Mouse (Mus musculus) liver, embryonic 14.5 days (tissue): ENCODE measurements around the gene Fbxo24. TPM values are rescaled to one million over a fixed set of nuclear protein-coding genes. Genes with fewer than 3 reads are reported as not detected.
A peak's percentile ranks its signal among the peaks of the same experiment; 100 is the strongest.

ENCODE experiments used
- ATAC-seq: fragments of 200-750 bp; cut with Nextera tagmentation; 2 replicates; pipeline ENCODE4 v1.8.0; 2017; ENCODE audit warnings: moderate number of reproducible peaks, mild to moderate bottlenecking, moderate library complexity; ENCODE audit not compliant: insufficient read depth
- DNase-seq, 3 experiments: peaks; one replicate each; pipeline ENCODE4 v3.0.0-alpha.2; 2012 to 2013; ENCODE audit warnings: low read depth in 3 of 3, low spot score in 3 of 3
- H3K27ac ChIP-seq: fragments of 300-500 bp; sonication (generic); 2 replicates; pipeline ENCODE4 v1.5.1; 2014; ENCODE audit warnings: moderate library complexity, mild to moderate bottlenecking, control low read depth, inconsistent platforms
- H3K27me3 ChIP-seq: fragments of 300-500 bp; sonication (generic); 2 replicates; pipeline ENCODE4 v1.6.1; 2014; ENCODE audit warnings: mild to moderate bottlenecking, low read length, moderate library complexity; ENCODE audit not compliant: control insufficient read depth, insufficient read depth
- H3K36me3 ChIP-seq: fragments of 300-500 bp; sonication (generic); replicated peaks from 2 replicates; pipeline ENCODE4 v1.6.1; 2014; ENCODE audit warnings: low read depth; ENCODE audit not compliant: control insufficient read depth, insufficient read depth
- H3K4me1 ChIP-seq, 2 experiments: fragments of 200-500 bp in 1 of 2; fragments of 300-500 bp in 1 of 2; sonication (generic) in 1 of 2; replicated peaks; 2 replicates each; pipeline ENCODE4 v1.6.1; 2012 to 2014; ENCODE audit warnings: antibody characterized with exemption in 1 of 2, inconsistent platforms in 1 of 2, low read length in 1 of 2; ENCODE audit not compliant: control insufficient read depth in 2 of 2, insufficient read depth in 2 of 2
- H3K4me2 ChIP-seq: fragments of 300-500 bp; sonication (generic); 2 replicates; pipeline ENCODE4 v1.6.1; 2014; ENCODE audit warnings: low read depth, mild to moderate bottlenecking, control low read depth, moderate library complexity
- H3K4me3 ChIP-seq, 2 experiments: fragments of 200-500 bp in 1 of 2; fragments of 300-500 bp in 1 of 2; sonication (generic) in 1 of 2; 2 replicates each; pipeline ENCODE4 v1.5.1; 2012 to 2014; ENCODE audit warnings: low read depth in 2 of 2, low read length in 2 of 2, mild to moderate bottlenecking in 2 of 2, control low read depth in 1 of 2, inconsistent platforms in 1 of 2, moderate library complexity in 1 of 2; ENCODE audit not compliant: insufficient read depth in 1 of 2
- H3K9ac ChIP-seq: fragments of 300-500 bp; sonication (generic); replicated peaks from 2 replicates; pipeline ENCODE4 v1.6.1; 2014; ENCODE audit warnings: mild to moderate bottlenecking, control low read depth, moderate library complexity
- H3K9me3 ChIP-seq: fragments of 300-500 bp; sonication (generic); 2 replicates; pipeline ENCODE4 v1.6.1; 2016; ENCODE audit warnings: low read length, mixed read lengths; ENCODE audit not compliant: control insufficient read depth
- CTCF ChIP-seq: IDR thresholded peaks from 2 replicates; pipeline ENCODE4 v1.5.1; 2016; ENCODE audit warnings: antibody characterized with exemption, low read depth, control low read depth
- EP300 ChIP-seq: IDR thresholded peaks from 2 replicates; pipeline ENCODE4 v1.6.1; 2016; ENCODE audit warnings: antibody characterized with exemption, low read depth
- WGBS: fragments of 180-500 bp; shearing (Covaris S2); extraction: QIAGEN DNeasy Blood & Tissue Kit; methylation state at CpG from one replicate; pipeline ENCODE4 v1.1.7; 2014; ENCODE audit not compliant: insufficient replicate concordance; 5-methylcytosine and 5-hydroxymethylcytosine counted together
- polyA plus RNA-seq, 2 experiments: library from polyadenylated mRNA; depleted of rRNA in 1 of 2; stranded (reverse) in 1 of 2; unstranded in 1 of 2; fragments of >200 nt; fragmentation: Nextera tagmentation in 1 of 2; extraction: Ambion mirVana in 1 of 2; gene quantifications; 2 replicates each; pipeline versions ENCODE4 v1.2.1 to v1.2.3; 2012 to 2014

Fbxo24 gene
- polyA plus RNA-seq, 2 experiments: 0.02 to 0.05 TPM

DNA sequence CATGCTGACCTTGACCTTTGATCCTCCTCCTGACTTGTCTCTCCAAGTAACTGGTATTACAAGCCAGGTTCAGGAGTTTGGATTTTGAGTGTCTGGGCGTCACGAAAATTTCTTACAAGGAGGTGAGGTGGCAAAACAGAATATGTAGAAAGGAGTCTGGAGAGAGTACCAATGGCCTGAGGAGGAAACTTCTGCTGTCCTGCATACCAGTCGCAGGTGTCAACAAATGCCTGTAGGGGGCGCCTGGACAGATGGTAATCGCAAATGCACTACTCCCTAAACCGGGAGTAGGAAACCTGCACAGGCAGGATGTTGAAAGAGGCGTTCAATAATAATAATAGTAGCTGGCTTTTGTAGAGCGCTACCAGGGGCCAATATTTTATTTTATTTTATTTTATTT is 43.8 kb downstream of the Fbxo24 start:
- DNase-seq: peak in 2 of 3 experiments; percentile 47
- 0 out of 2 replicates have a peak, but pooled peaks have one; percentile 36 for ATAC-seq
- peak; percentile 78 for TF ChIP-seq CTCF
- no peak for TF ChIP-seq EP300
- H3K9me3 ChIP-seq: no peaks in the 10 kb centered on the region; the same call in 1 of the 2 replicates
- no peak overlapping the region for H3K4me2 ChIP-seq
- H3K9ac ChIP-seq: no peak overlapping the region
- H3K36me3 ChIP-seq: peaks cover 9% of the 10 kb centered on the region
- H3K4me3 ChIP-seq: no peak overlapping the region
- peaks cover 0 to 2% of the 10 kb centered on the region in 2 experiments; a peak in 3 of 4 replicates for H3K4me1 ChIP-seq
- WGBS: 22% methylated on average over 8 of the region's 8 CpGs
- no peaks in the 10 kb centered on the region for H3K27me3 ChIP-seq
- H3K27ac ChIP-seq: no peak overlapping the region

DNA sequence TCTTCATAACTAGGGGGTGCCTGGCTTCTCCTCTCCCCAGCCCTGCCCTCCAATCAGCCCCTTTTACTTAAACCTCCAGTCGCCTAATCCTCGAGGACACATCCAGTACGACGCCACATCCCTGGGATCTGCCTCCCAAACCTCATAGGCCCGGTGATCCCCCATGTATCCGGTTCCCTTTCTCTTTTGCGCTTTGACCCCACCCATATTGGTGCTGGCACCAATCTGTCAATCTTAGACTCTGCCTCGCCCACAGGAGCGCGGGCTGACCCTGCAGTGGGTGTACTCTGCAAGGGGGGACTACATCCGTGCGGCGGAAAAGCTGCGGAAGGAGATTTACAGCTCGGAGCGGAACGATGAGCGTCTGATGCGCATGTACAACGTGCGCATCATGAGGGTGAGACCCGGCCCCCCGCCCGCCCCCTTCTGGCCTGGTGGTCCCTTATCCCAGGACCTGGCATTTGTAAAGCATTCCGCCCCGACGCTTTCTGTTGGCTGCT is 45.1 kb downstream of the Fbxo24 start:
- Histone ChIP-seq H3K4me1 (peaks cover 0 to 7% of the 10 kb centered on the region in 2 experiments; a peak in 3 of 4 replicates), H3K36me3 (peaks cover 21% of the 10 kb centered on the region), H3K4me3 (no peak overlapping the region), H3K9ac (no peak overlapping the region), H3K4me2 (peak overlapping the region; percentile 28), H3K27me3 (no peaks in the 10 kb centered on the region), H3K27ac (no peak overlapping the region), H3K9me3 (no peaks in the 10 kb centered on the region; the same call in 1 of the 2 replicates)
- WGBS: 42% methylated on average over 27 of the region's 27 CpGs
- no peak for DNase-seq
- no peak for ATAC-seq
- TF ChIP-seq EP300: no peak
- TF ChIP-seq CTCF: no peak

DNA sequence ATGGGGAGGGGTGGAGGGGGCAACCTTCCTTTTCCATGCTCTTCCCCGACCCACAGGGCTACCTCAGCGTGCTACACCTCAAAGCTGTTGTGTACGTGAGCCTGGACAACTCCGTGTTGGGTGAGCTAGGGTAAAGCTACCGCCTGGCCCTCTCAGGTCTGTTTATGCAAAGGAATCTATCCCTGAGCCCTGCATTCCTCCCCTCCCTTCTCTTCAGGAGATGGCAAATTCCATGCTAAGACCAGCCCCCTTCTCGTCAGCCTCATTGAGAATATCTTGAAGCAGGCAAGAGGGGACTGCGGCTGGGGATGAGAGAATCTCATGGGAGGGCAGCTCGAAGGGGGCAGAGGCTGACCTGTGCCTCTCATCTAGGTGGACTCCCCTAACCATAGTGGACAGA is 46.1 kb downstream of the Fbxo24 start:
- H3K36me3 ChIP-seq: peaks cover 29% of the 10 kb centered on the region
- ATAC-seq (no peak), DNase-seq (no peak)

DNA sequence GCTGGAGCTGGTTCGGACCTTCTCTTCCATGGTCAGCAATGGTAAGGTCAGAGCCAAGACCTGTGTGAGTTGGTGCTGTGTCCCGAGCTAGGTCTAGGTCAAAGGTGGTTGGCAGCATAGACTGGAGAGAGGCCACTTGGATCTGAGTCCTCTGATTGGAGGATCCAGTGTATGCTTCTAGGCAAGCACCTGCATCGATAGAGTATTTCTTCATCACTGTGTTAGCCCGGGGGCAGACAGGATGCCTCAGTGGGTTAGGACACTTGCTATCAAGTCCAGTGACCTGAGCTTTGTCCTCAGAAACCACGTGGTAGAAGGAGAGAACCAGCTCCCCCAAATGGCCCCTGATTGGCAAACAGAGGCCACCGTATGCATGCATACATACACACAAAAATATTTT is 48.6 kb downstream of the Fbxo24 start:
- Histone ChIP-seq H3K27me3 (no peaks in the 10 kb centered on the region), H3K4me3 (no peak overlapping the region), H3K4me2 (no peak overlapping the region), H3K4me1 (peaks cover 0 to 7% of the 10 kb centered on the region in 2 experiments; a peak in 3 of 4 replicates), H3K27ac (no peak overlapping the region), H3K9me3 (no peaks in the 10 kb centered on the region), H3K36me3 (peaks cover 38% of the 10 kb centered on the region), H3K9ac (no peak overlapping the region)
- WGBS: 58% methylated on average over 6 of the region's 6 CpGs
- TF ChIP-seq EP300 (no peak), CTCF (no peak)
- ATAC-seq: peak; percentile 11; the same call in 1 of the 2 replicates
- DNase-seq: no peak

More for the DNA sequence above, 46.1 kb downstream of the Fbxo24 start:
- 62% methylated on average over 8 of the region's 8 CpGs for WGBS
- Histone ChIP-seq H3K9me3 (no peaks in the 10 kb centered on the region; the same call in 1 of the 2 replicates), H3K4me1 (peaks cover 0 to 7% of the 10 kb centered on the region in 2 experiments; a peak in 3 of 4 replicates), H3K4me2 (no peak overlapping the region), H3K9ac (no peak overlapping the region), H3K27ac (no peak overlapping the region), H3K4me3 (no peak overlapping the region), H3K27me3 (no peaks in the 10 kb centered on the region)
- TF ChIP-seq CTCF (no peak), EP300 (no peak)

DNA sequence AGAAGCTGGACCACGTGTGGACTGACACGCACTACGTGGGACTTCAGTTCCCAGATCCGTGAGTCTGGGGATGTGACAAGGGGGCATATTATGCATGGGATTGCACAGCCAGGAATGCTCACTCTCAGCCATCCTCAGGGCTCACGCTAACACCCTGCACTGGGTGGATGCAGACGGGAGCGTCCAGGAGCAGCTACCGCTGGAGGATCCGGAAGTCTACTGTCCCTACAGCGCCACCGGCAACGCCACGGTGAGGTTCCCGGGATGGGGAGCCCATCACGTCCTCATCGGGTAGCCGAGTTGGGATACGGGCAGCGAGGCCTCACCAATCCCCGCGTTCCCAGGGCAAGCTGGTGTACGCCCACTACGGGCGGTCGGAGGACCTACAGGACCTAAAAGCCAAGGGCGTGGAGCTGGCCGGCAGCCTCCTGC is 54.3 kb downstream of the Fbxo24 start:
- Histone ChIP-seq H3K27me3 (no peaks in the 10 kb centered on the region), H3K36me3 (peaks cover 40% of the 10 kb centered on the region), H3K27ac (no peak overlapping the region), H3K4me2 (peak overlapping the region; percentile 20; the same call in 1 of the 2 replicates), H3K4me1 (peaks cover 8 to 29% of the 10 kb centered on the region in 2 experiments), H3K9ac (no peak overlapping the region), H3K9me3 (no peaks in the 10 kb centered on the region), H3K4me3 (no peak overlapping the region)
- DNase-seq: no peak
- 47% methylated on average over 27 of the region's 27 CpGs for WGBS
- TF ChIP-seq EP300: no peak
- no peak; the same call in 1 of the 2 replicates for TF ChIP-seq CTCF
- no peak for ATAC-seq
